Comparison of ENCODE assay signal across 22 mouse cellular contexts in the genomic region with DNA sequence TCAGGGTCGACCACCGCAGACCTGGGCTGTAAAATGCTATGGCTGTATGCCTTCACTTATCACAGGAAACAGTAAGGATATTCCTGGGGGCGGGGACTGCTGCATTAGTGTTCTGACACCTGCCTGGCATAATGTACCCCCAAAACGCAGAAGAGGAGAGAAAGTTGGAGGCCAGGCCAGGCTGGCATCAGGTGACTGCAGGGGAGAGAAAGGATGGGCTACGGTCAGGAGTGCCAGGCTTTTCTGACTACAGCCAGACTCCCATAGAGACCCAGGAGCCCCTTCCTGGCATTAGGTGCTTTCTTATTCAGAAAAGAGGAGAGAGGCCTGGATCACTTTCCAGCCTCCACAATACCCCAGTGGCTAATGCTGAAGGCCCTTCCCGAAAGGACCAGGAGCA. TPM values are rescaled to one million over a fixed set of nuclear protein-coding genes. Genes with fewer than 3 reads are reported as not detected.
DNase-seq lines count a peak whose midpoint lies in the region; ATAC-seq and TF ChIP-seq lines count a peak whose summit lies in the region.
"Had no signal": no experiment of that assay in that cellular context is flagged by ENCODE, and none has a peak within 500 bp of the region (broad histone marks: within the 10 kb centered on the region; RNA-seq: fewer than 3 reads in every experiment).

No protein-coding gene starts in this region.

- H3K4me1 ChIP-seq in heart, embryonic 13.5 days: peaks cover 53% of the 10 kb centered on the region

- intact Hi-C loops in gastrocnemius, adult 2 months (cut with DNase I): no loop called here

- no peak for TF ChIP-seq CTCF in gastrocnemius, adult 2 months (IDR thresholded peaks at IDR 0.05)

- H3K9ac ChIP-seq in heart, embryonic 13.5 days: peak overlapping the region; percentile 28; the same call in 1 of the 2 replicates
- H3K9ac ChIP-seq: embryonic facial prominence, embryonic 12.5 days; embryonic facial prominence, embryonic 15.5 days; forebrain, embryonic 12.5 days; heart, embryonic 12.5 days; hindbrain, embryonic 15.5 days had no signal

- no peaks in the 10 kb centered on the region for H3K27me3 ChIP-seq in heart, embryonic 13.5 days (replicated peaks)
- H3K27me3 ChIP-seq: embryonic facial prominence, embryonic 12.5 days; embryonic facial prominence, embryonic 15.5 days; heart, embryonic 12.5 days; hindbrain, embryonic 12.5 days; hindbrain, embryonic 15.5 days had no signal

- DNase-seq in cerebellum, postnatal 10 days: peak; percentile 55 to 67
- no peak for DNase-seq in cerebellum, postnatal 25 days
- peak; percentile 8 for DNase-seq in gastrocnemius, adult 2 months
- DNase-seq in gastrocnemius, adult 8-10 months (ENCODE audit: low spot score in 2 of 2): no peak
- DNase-seq in heart, adult 18-20 months: no peak
- DNase-seq: adrenal gland, adult 8-10 months; adrenal gland, postnatal 25 days; cerebellum, adult 11-12 months; cerebellum, adult 8-10 months; gastrocnemius, postnatal 14 days; heart, adult 2 months; heart, postnatal 14 days had no signal

- H3K4me2 ChIP-seq in heart, embryonic 13.5 days: no peak overlapping the region
- H3K4me2 ChIP-seq: embryonic facial prominence, embryonic 12.5 days; embryonic facial prominence, embryonic 15.5 days; forebrain, embryonic 12.5 days; heart, embryonic 12.5 days; hindbrain, embryonic 12.5 days; hindbrain, embryonic 15.5 days had no signal

- H3K36me3 ChIP-seq in heart, embryonic 13.5 days: no peaks in the 10 kb centered on the region
- H3K36me3 ChIP-seq: embryonic facial prominence, embryonic 12.5 days; embryonic facial prominence, embryonic 15.5 days; forebrain, embryonic 12.5 days; heart, embryonic 12.5 days; hindbrain, embryonic 12.5 days; hindbrain, embryonic 15.5 days had no signal

- H3K4me3 ChIP-seq in gastrocnemius, adult 2 months: no peak overlapping the region
- H3K4me3 ChIP-seq in heart, embryonic 13.5 days: no peak overlapping the region
- H3K4me3 ChIP-seq: embryonic facial prominence, embryonic 12.5 days; embryonic facial prominence, embryonic 15.5 days; forebrain, embryonic 12.5 days; heart, adult 2 months; heart, embryonic 12.5 days; hindbrain, embryonic 12.5 days; hindbrain, embryonic 15.5 days had no signal

- ATAC-seq in heart, embryonic 13.5 days (ENCODE audit: extremely low read depth, insufficient number of reproducible peaks, low FRiP score, low TSS enrichment): no peak
- no peak for ATAC-seq in monocyte, adult 5-6 weeks (replicated peaks; ENCODE audit: insufficient number of reproducible peaks, low FRiP score, low TSS enrichment, poor library complexity, severe bottlenecking)
- ATAC-seq: activated CD4-positive, CD25-positive, alpha-beta regulatory T cell, adult 4 months; intestine, postnatal 0 days had no signal

- H3K27ac ChIP-seq in gastrocnemius, adult 2 months: peak overlapping the region; percentile 28; the same call in 1 of the 2 replicates
- no peak overlapping the region for H3K27ac ChIP-seq in heart, embryonic 13.5 days (replicated peaks)
- H3K27ac ChIP-seq: embryonic facial prominence, embryonic 12.5 days; embryonic facial prominence, embryonic 15.5 days; forebrain, embryonic 12.5 days; heart, adult 2 months; hindbrain, embryonic 12.5 days; hindbrain, embryonic 15.5 days had no signal

- no peaks in the 10 kb centered on the region for H3K9me3 ChIP-seq in heart, embryonic 13.5 days
- H3K9me3 ChIP-seq: embryonic facial prominence, embryonic 12.5 days; embryonic facial prominence, embryonic 15.5 days; forebrain, embryonic 12.5 days; heart, embryonic 12.5 days; hindbrain, embryonic 12.5 days; hindbrain, embryonic 15.5 days had no signal

- WGBS in heart, embryonic 13.5 days: 51% methylated on average over 6 of the region's 6 CpGs

RNA-seq across cellular contexts. Expression of gene Faap20, which starts 10.1 kb away (rescaled TPM):
- total RNA-seq in gastrocnemius, adult 2 months (2021): 1 to 10 TPM; 4.6 to 6.1 TPM
- 1 to 10 TPM; 3.6 to 6.8 (median 5.0) TPM for total RNA-seq in gastrocnemius, adult 8-10 months (2022)
- 63.2 and 71.1 TPM in 2 replicates for polyA plus RNA-seq in heart, embryonic 13.5 days (2015; fragmentation: Nextera tagmentation; extraction: Ambion mirVana)
- total RNA-seq in heart, adult 18-20 months (2021): 10 to 100 TPM; 19.2 to 20.3 TPM
- 15.4 to 17.5 TPM (median 17.0 TPM) in 3 replicates for total RNA-seq in monocyte, adult 5-6 weeks (2017)

RNA-seq across cellular contexts. Expression of gene Ski, which starts 17.1 kb away (rescaled TPM):
- total RNA-seq in gastrocnemius, adult 2 months (2021): 10 to 100 TPM; 28.5 to 35.6 TPM
- total RNA-seq in gastrocnemius, adult 8-10 months (2022): 10 to 100 TPM; 25.8 to 29.6 (median 28.3) TPM
- polyA plus RNA-seq in heart, embryonic 13.5 days (2015; fragmentation: Nextera tagmentation; extraction: Ambion mirVana): 10.1 and 10.2 TPM in 2 replicates
- total RNA-seq in heart, adult 18-20 months (2021): 10 to 100 TPM; 48.6 to 50.2 TPM
- total RNA-seq in monocyte, adult 5-6 weeks (2017): 13.5 to 26.2 TPM (median 17.7 TPM) in 3 replicates

Comparison
In these comparisons a context has a peak if more than half of its experiments do, and no peak if none do; other contexts are left out.
1. DNase-seq: peak in cerebellum, postnatal 10 days (2 of 2) and gastrocnemius, adult 2 months (single experiment); none in cerebellum, postnatal 25 days (0 of 2), gastrocnemius, adult 8-10 months (0 of 2) and heart, adult 18-20 months (0 of 2).